In genomic region chr8:124662446-124663111, GRCm38 (mm10) we compare ENCODE assay signal across 8 mouse cellular contexts. TPM values are rescaled to one million over a fixed set of nuclear protein-coding genes. Genes with fewer than 3 reads are reported as not detected.
A peak's percentile ranks its signal among the peaks of the same experiment; 100 is the strongest.
DNase-seq lines count a peak whose midpoint lies in the region; ATAC-seq lines count a peak whose summit lies in the region.

No protein-coding gene starts in this region.

- ATAC-seq in kidney, embryonic 16.5 days (ENCODE audit: low FRiP score, low TSS enrichment), result peak; percentile 58
- ATAC-seq in erythroblast, adult 5-6 weeks (replicated peaks; ENCODE audit: low FRiP score, poor library complexity, severe bottlenecking), result peak; percentile 10; the same call in 1 of the 2 replicates
- peak; percentile 25 for ATAC-seq in inflammation-experienced regulatory T-cells, adult 6 months
- peak; percentile 40 for ATAC-seq in midbrain, embryonic 15.5 days (replicated peaks)

- H3K27me3 ChIP-seq in kidney, embryonic 16.5 days (ENCODE audit: insufficient read depth, low read length), result no peaks in the 10 kb centered on the region
- no peaks in the 10 kb centered on the region for H3K27me3 ChIP-seq in midbrain, embryonic 15.5 days (replicated peaks)

- under 1% methylated on average over 48 of the region's 49 CpGs for WGBS in kidney, embryonic 16.5 days
- WGBS in midbrain, embryonic 15.5 days, result under 1% methylated on average over 49 of the region's 49 CpGs

- H3K4me1 ChIP-seq in kidney, embryonic 16.5 days (ENCODE audit: insufficient read depth, low read length), result peaks cover 49% of the 10 kb centered on the region
- H3K4me1 ChIP-seq in midbrain, embryonic 15.5 days, result peaks cover 47% of the 10 kb centered on the region

- no peaks in the 10 kb centered on the region for H3K9me3 ChIP-seq in kidney, embryonic 16.5 days (ENCODE audit: low read length)
- H3K9me3 ChIP-seq in midbrain, embryonic 15.5 days, result no peaks in the 10 kb centered on the region

- peak overlapping the region; percentile 93 for H3K4me3 ChIP-seq in kidney, embryonic 16.5 days (ENCODE audit: low read length)
- H3K4me3 ChIP-seq in midbrain, embryonic 15.5 days, result peak overlapping the region; percentile 97

- H3K27ac ChIP-seq in kidney, embryonic 16.5 days (ENCODE audit: low read length), result peak overlapping the region; percentile 90
- H3K27ac ChIP-seq in midbrain, embryonic 15.5 days, result peak overlapping the region; percentile 92

- no peaks in the 10 kb centered on the region for H3K36me3 ChIP-seq in kidney, embryonic 16.5 days (ENCODE audit: insufficient read depth, low read length)
- H3K36me3 ChIP-seq in midbrain, embryonic 15.5 days (replicated peaks), result no peaks in the 10 kb centered on the region

- H3K4me2 ChIP-seq in kidney, embryonic 16.5 days (replicated peaks; ENCODE audit: low read depth, low read length), result peak overlapping the region; percentile 70
- peak overlapping the region; percentile 55 for H3K4me2 ChIP-seq in midbrain, embryonic 15.5 days

- intact Hi-C loops in left cerebral cortex, postnatal 14 days (cut with DNase I), result loop anchor here (5.0 to 10.0 kb wide), 2 partner anchors 45 to 268 kb away; no protein-coding TSS in a partner anchor

- DNase-seq in kidney, postnatal 4 days, result no peak
- peak; percentile 37 for DNase-seq in NIH3T3 (ENCODE audit: low read depth)
- no peak for DNase-seq in right cerebral cortex, postnatal 10 days (ENCODE audit: low spot score in 2 of 2)
- no peak for DNase-seq in left cerebral cortex, postnatal 14 days (ENCODE audit: low spot score in 2 of 2)

- H3K9ac ChIP-seq in kidney, embryonic 16.5 days (replicated peaks; ENCODE audit: low read length), result peak overlapping the region; percentile 93
- peak overlapping the region; percentile 92 for H3K9ac ChIP-seq in midbrain, embryonic 15.5 days

RNA-seq across cellular contexts. Expression of gene 2310022B05Rik, which starts 0.6 kb away (rescaled TPM):
- polyA plus RNA-seq in kidney, embryonic 16.5 days (2015; fragmentation: Nextera tagmentation; extraction: Ambion mirVana), result 28.0 and 31.7 TPM in 2 replicates
- 16.5 and 19.0 TPM in 2 replicates for total RNA-seq in erythroblast, adult 5-6 weeks (2015; ENCODE audit: low replicate concordance)
- total RNA-seq in erythroblast, adult 5-6 weeks (2017; ENCODE audit: low replicate concordance), result 9.8 and 16.9 TPM in 2 replicates
- polyA plus RNA-seq in inflammation-experienced regulatory T-cells, adult 6 months (2017; shearing (Covaris generic)), result 1 to 10 TPM in 2 of 3 experiments, under 1 TPM in 1; 0.60 to 1.6 (median 1.6) TPM
- 21.8 and 23.6 TPM in 2 replicates for polyA plus RNA-seq in midbrain, embryonic 15.5 days (2015; fragmentation: Nextera tagmentation; extraction: Ambion mirVana)
- 10 to 100 TPM; 50.4 to 60.0 TPM for total RNA-seq in left cerebral cortex, postnatal 14 days (2021)

RNA-seq across cellular contexts. Expression of gene Ttc13, which starts 59.2 kb away (rescaled TPM):
- 43.5 and 49.9 TPM in 2 replicates for polyA plus RNA-seq in kidney, embryonic 16.5 days (2015; fragmentation: Nextera tagmentation; extraction: Ambion mirVana)
- total RNA-seq in erythroblast, adult 5-6 weeks (2015; ENCODE audit: low replicate concordance), result 13.1 and 15.3 TPM in 2 replicates
- 8.8 and 18.3 TPM in 2 replicates for total RNA-seq in erythroblast, adult 5-6 weeks (2017; ENCODE audit: low replicate concordance)
- polyA plus RNA-seq in inflammation-experienced regulatory T-cells, adult 6 months (2017; shearing (Covaris generic)), result 10 to 100 TPM; 26.1 to 40.4 (median 39.4) TPM
- 69.4 and 70.2 TPM in 2 replicates for polyA plus RNA-seq in midbrain, embryonic 15.5 days (2015; fragmentation: Nextera tagmentation; extraction: Ambion mirVana)
- 10 to 100 TPM; 50.6 TPM for total RNA-seq in left cerebral cortex, postnatal 14 days (2021)

RNA-seq across cellular contexts. Expression of gene Arv1, which starts 59.4 kb away (rescaled TPM):
- 23.8 and 27.2 TPM in 2 replicates for polyA plus RNA-seq in kidney, embryonic 16.5 days (2015; fragmentation: Nextera tagmentation; extraction: Ambion mirVana)
- 2.5 TPM in 1 of 2 replicates, not detected in the other for total RNA-seq in erythroblast, adult 5-6 weeks (2015; ENCODE audit: low replicate concordance)
- total RNA-seq in erythroblast, adult 5-6 weeks (2017; ENCODE audit: low replicate concordance), result 1.1 TPM in 1 of 2 replicates, not detected in the other
- 10 to 100 TPM; 19.0 to 33.2 (median 27.3) TPM for polyA plus RNA-seq in inflammation-experienced regulatory T-cells, adult 6 months (2017; shearing (Covaris generic))
- 32.7 and 37.6 TPM in 2 replicates for polyA plus RNA-seq in midbrain, embryonic 15.5 days (2015; fragmentation: Nextera tagmentation; extraction: Ambion mirVana)
- 10 to 100 TPM; 11.0 to 14.8 TPM for total RNA-seq in left cerebral cortex, postnatal 14 days (2021)
